Mouse (Mus musculus) gastrocnemius, adult 18-20 months (tissue): Measurements from ENCODE around the gene Rnf126. TPM values are rescaled to one million over a fixed set of nuclear protein-coding genes. Genes with fewer than 3 reads are reported as not detected.

ENCODE experiments used
- DNase-seq: peaks from one replicate; pipeline ENCODE4 v3.0.0; 2021; ENCODE audit warnings: low spot score
- total RNA-seq, 2 experiments: library from RNA; stranded (reverse); gene quantifications; 2 replicates each; pipeline ENCODE4 v1.2.3; 2021

Rnf126 gene
- total RNA-seq, 2 experiments from 2014 or later: 49.5 to 54.5 TPM

GRCm38 (mm10) chr10:79793051-79793737, 26.4 kb upstream of the Rnf126 start, which contains the start of gene Palm:
TSS of gene Palm (plus strand) at chr10:79793572.
- peak; percentile 74 for DNase-seq

GRCm38 (mm10) chr10:79792339-79793040, 25.7 kb upstream of the Rnf126 start:
- no peak for DNase-seq

GRCm38 (mm10) chr10:79790861-79791260, 24.1 kb upstream of the Rnf126 start, which contains the start of gene Prss57:
TSS of gene Prss57 (minus strand) at chr10:79790961.
- DNase-seq: no peak

GRCm38 (mm10) chr10:79789581-79789980, 22.8 kb upstream of the Rnf126 start:
- DNase-seq: no peak

GRCm38 (mm10) chr10:79788386-79789158, 21.8 kb upstream of the Rnf126 start:
- DNase-seq: peak; percentile 83

- DNase-seq: no peak
These were observed 17.4 kb upstream of the Rnf126 start for GRCm38 (mm10) chr10:79783920-79784800.

- DNase-seq: no peak
These were observed 16.3 kb upstream of the Rnf126 start for GRCm38 (mm10) chr10:79783050-79783449.

GRCm38 (mm10) chr10:79781956-79782355, 15.2 kb upstream of the Rnf126 start:
- DNase-seq: no peak

GRCm38 (mm10) chr10:79781139-79781538, 14.4 kb upstream of the Rnf126 start:
- DNase-seq: no peak

- no peak for DNase-seq
These were observed 13.9 kb upstream of the Rnf126 start for GRCm38 (mm10) chr10:79780664-79781015.

- peak; percentile 96 for DNase-seq
These were observed 13.3 kb upstream of the Rnf126 start for GRCm38 (mm10) chr10:79779784-79780663.

GRCm38 (mm10) chr10:79779193-79779592, 12.4 kb upstream of the Rnf126 start:
- DNase-seq: no peak

GRCm38 (mm10) chr10:79778006-79778405, 11.3 kb upstream of the Rnf126 start:
- DNase-seq: no peak

GRCm38 (mm10) chr10:79777103-79777531, 10.4 kb upstream of the Rnf126 start, which contains the start of gene Fstl3:
TSS of gene Fstl3 (plus strand) at chr10:79777272.
- DNase-seq: no peak

- DNase-seq: no peak
These were observed 7.9 kb upstream of the Rnf126 start for GRCm38 (mm10) chr10:79774486-79775279.

- no peak for DNase-seq
These were observed 6.5 kb upstream of the Rnf126 start for GRCm38 (mm10) chr10:79773208-79773607.

- no peak for DNase-seq
These were observed 5.6 kb upstream of the Rnf126 start for GRCm38 (mm10) chr10:79772320-79772719.

- DNase-seq: no peak
These were observed 2.6 kb upstream of the Rnf126 start for GRCm38 (mm10) chr10:79769329-79769728.

- DNase-seq: peak; percentile 73
These were observed 1.6 kb upstream of the Rnf126 start for GRCm38 (mm10) chr10:79768400-79768799.
